Mouse (Mus musculus) Patski (cell line): ENCODE measurements around the gene Gatad1. TPM values are rescaled to one million over a fixed set of nuclear protein-coding genes. Genes with fewer than 3 reads are reported as not detected.

Experiments used
- ATAC-seq: fragments of 100-300 bp; one replicate; pipeline ENCODE4 v1.8.0; 2021
- CTCF ChIA-PET: fragments of 350-600 bp; sonication (Branson Sonifier 250); formaldehyde crosslinking; loops from one replicate; lab custom pipeline; 2022; ENCODE audit warnings: inconsistent platforms; lab: Charles Lee
- POLR2A ChIA-PET: fragments of 350-600 bp; sonication (Branson Sonifier 250); formaldehyde crosslinking; loops from one replicate; lab custom pipeline; 2022; ENCODE audit warnings: antibody characterized with exemption, inconsistent platforms; lab: Charles Lee
- DNase-seq: peaks from one replicate; pipeline ENCODE4 v3.0.0-alpha.2; 2011; ENCODE audit warnings: low read depth, low spot score
- H3K27me3 ChIP-seq: fragments of 371-371 bp; one replicate; pipeline ENCODE4 v1.5.1; 2021
- CTCF ChIP-seq: fragments of 100-300 bp; IDR thresholded peaks from one replicate; pipeline ENCODE4 v1.5.1; 2021
- in situ Hi-C: fragments of 300-500 bp; cut with MboI; formaldehyde crosslinking; loops from 3 replicates; pipeline ENCODE4 v1.11.1; 2018; ENCODE audit warnings: low pct_unique_long_range_greater_than_20kb, mixed read lengths
- polyA plus RNA-seq: library from polyadenylated mRNA; unstranded; gene quantifications from one replicate; pipeline ENCODE4 v1.2.3, GENCODE M21; 2021

Gene Gatad1
- polyA plus RNA-seq, 1 experiment from 2014 or later = 146 TPM

DNA sequence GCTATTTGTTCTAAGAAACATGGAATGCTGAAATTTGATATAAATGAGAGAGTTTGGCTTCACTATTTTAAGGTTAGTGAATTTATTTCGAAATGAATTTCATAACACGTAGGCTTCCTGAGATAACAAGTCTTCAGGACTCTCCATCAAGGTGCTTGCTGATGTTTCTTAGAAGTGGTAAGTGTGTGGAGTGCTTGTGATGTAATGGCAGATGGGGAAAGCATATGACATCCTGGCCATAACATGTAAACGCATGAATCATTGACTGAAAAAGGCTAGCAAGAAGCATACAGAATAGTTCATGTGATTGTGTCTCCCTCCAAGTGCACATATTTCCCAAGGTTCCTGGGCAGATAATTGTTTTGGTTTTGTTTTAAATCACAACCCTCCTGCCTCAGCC is 56.2 kb downstream of the Gatad1 start:
- ChIA-PET CTCF (interaction anchor here (1.5 to 1.6 kb wide), 2 partner anchors 12 to 14 kb away, joined by 4 to 6 read pairs; no protein-coding TSS in a partner anchor), POLR2A (no interaction called here)
- no peak for TF ChIP-seq CTCF
- ATAC-seq (no peak), DNase-seq (no peak)
- in situ Hi-C loops = no loop called here
- H3K27me3 ChIP-seq = no peaks in the 10 kb centered on the region

DNA sequence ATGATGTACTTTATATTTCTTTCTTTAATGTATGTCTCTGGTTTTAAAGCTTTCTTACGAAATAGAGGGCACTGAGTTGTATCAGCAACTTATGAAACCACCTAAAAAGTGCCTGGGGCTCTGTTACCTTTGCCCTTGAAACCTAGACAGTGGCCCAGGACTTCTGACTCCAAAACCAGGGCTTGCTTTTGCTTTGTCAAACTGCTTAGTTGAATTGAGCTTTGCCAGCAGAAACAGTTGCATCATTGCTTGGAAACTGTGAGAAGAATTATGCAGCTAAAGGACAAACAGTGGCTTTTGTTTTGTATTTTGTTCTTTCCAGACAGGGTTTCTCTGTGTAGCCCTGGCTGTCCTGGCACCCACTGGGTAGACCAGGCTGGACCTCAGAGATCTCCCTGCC is 56.7 kb downstream of the Gatad1 start:
- no peak for TF ChIP-seq CTCF
- CTCF ChIA-PET = interaction anchor here (1.5 to 1.6 kb wide), 2 partner anchors 12 to 14 kb away, joined by 4 to 6 read pairs; no protein-coding TSS in a partner anchor
- in situ Hi-C loops = no loop called here
- no peaks in the 10 kb centered on the region for H3K27me3 ChIP-seq
- POLR2A ChIA-PET = no interaction called here
- no peak for DNase-seq
- no peak for ATAC-seq

DNA sequence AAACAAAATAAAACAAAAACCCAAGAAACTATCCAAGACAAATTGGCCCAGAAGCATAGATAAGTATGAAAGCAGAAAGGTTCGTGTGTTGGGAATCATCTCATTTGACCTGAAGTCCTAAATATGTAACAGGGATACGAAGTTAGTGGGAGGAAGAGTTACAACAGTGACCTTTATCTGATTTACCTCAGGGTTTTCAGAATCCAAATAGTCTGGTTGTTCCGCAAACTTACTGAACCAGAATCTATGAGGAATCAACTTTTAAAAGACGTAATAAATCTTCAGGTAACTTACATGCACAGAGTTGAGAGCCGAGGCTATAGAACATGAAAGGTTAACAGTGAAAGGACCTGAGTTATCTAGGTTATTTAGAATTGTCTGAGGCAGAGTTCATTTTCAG is 58.2 kb downstream of the Gatad1 start:
- ATAC-seq = no peak
- TF ChIP-seq CTCF = no peak
- ChIA-PET POLR2A (interaction anchor here (0.6 kb wide), 1 partner anchor 97 kb away, joined by 3 read pairs; no protein-coding TSS in a partner anchor), CTCF (no interaction called here)
- in situ Hi-C loops = no loop called here
- DNase-seq = no peak
- no peaks in the 10 kb centered on the region for H3K27me3 ChIP-seq

DNA sequence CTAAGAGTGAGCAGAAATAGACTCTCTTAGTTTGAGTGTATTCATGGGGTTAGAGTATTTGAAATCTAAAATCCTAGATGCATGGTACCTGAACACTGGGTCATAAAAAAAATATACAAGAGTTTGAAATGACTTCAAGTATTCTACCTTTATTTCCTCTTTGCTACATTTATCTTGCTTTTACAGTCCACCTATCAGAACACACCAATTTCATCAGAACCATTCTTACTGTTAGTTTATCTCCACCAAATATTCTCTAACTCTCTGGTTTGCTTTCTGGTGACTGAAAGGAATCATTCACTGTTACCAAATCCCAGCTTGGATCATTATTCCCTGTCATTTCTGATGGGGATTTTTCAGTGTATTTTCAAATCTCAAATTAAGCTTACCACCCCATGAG is 59.8 kb downstream of the Gatad1 start:
- ATAC-seq (no peak), DNase-seq (no peak)
- in situ Hi-C loops = no loop called here
- POLR2A ChIA-PET = no interaction called here
- H3K27me3 ChIP-seq = no peaks in the 10 kb centered on the region
- TF ChIP-seq CTCF = no peak
- CTCF ChIA-PET = interaction anchor here (0.7 to 2.1 kb wide), 8 partner anchors 8 to 108 kb away, joined by 3 to 7 read pairs (median 4); no protein-coding TSS in a partner anchor

DNA sequence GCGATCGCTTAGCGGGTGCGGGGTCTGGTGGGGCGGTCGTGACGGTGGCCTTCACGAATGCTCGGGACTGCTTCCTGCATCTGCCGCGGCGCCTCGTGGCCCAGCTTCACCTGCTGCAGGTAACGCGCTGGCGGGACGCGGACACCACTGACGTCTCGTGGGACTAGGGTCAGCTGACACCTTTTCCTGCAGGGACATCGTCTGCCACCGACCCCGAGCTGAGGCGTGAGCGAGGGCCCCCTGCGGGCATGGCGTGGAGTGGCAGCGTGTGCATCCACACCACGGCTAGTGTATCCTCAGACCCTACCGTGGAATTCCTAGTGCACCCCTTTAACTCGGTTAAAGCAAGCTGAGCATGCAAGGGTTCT is 60.6 kb downstream of the Gatad1 start, which contains the start of gene Rbm48:
Gene Rbm48, minus strand, starts transcription at position 187 of the 368 bp plus-strand sequence.
- TF ChIP-seq CTCF = peak; percentile 93
- H3K27me3 ChIP-seq = no peaks in the 10 kb centered on the region
- ATAC-seq (peak; percentile 91), DNase-seq (peak; percentile 54)
- POLR2A ChIA-PET = no interaction called here
- CTCF ChIA-PET = interaction anchor here (0.6 to 2.1 kb wide), 9 partner anchors 9 to 1167 kb away, joined by 3 to 7 read pairs (median 4); no protein-coding TSS in a partner anchor
- in situ Hi-C loops = no loop called here

DNA sequence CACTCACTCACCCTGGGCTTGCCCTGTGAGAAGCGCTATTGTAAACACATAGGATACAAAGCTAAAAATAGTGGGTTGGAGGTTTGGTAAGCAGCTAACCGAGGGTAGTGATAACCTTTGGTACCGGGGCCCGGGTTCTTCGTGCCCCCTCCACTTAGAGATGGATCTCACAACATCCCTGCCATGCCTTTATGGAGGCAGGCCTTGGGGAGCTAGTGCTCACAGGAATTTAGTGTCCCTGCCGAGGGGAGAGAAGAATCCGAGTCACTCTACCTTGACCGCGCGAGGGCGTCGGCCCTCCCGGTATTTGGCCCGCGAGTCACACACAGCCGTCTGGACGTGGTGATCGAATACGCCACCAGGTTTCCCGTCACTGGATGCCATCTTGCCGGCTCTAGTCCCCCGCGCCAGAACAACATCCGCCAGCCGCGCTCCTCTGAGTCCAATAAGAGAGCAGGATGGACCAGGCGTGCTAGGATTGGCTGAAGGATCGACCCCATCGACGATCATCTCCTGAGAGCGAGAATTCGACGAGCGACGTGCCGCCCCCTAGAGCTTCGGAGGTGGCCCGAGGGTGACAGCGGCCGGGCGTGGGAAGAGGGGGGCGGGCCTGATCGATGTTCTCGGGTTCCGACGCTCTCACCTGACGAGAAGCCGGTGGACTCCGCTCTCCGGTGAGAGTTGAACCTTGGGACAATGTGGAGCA is 61.1 kb downstream of the Gatad1 start, which contains the start of gene Pex1:
Gene Pex1, plus strand, starts transcription at position 374 of the 706 bp plus-strand sequence.
- POLR2A ChIA-PET = no interaction called here
- no peaks in the 10 kb centered on the region for H3K27me3 ChIP-seq
- in situ Hi-C loops = no loop called here
- CTCF ChIA-PET = interaction anchor here (0.6 to 2.1 kb wide), 7 partner anchors 9 to 1168 kb away, joined by 3 to 7 read pairs (median 4); no protein-coding TSS in a partner anchor
- DNase-seq (peak; percentile 88), ATAC-seq (peak; percentile 98)
- no peak for TF ChIP-seq CTCF

Other genes starting within 250 kb of the Gatad1 start
- 34.2 TPM for gene Fam133b, start 113.4 kb downstream of the Gatad1 start, polyA plus RNA-seq
- 1.2 TPM for gene 1700109H08Rik, start 85.6 kb downstream of the Gatad1 start, polyA plus RNA-seq
- 34.7 TPM for gene Pex1, start 61.1 kb downstream of the Gatad1 start, polyA plus RNA-seq
- gene Rbm48, start 60.6 kb downstream of the Gatad1 start, polyA plus RNA-seq = 11.6 TPM
- gene Tmbim7, start 6.0 kb downstream of the Gatad1 start, polyA plus RNA-seq = not detected
- 35.3 TPM for gene Ankib1, start 145.7 kb upstream of the Gatad1 start, polyA plus RNA-seq
- gene Krit1, start 146.0 kb upstream of the Gatad1 start, polyA plus RNA-seq = 46.1 TPM
- gene Lrrd1, start 188.0 kb upstream of the Gatad1 start, polyA plus RNA-seq = 0.35 TPM
- gene Mterf1a, start 236.7 kb upstream of the Gatad1 start, polyA plus RNA-seq = 6.7 TPM